Mouse (Mus musculus) bone marrow, adult 2 months (tissue): ENCODE results near the gene Pgls. TPM values are rescaled to one million over a fixed set of nuclear protein-coding genes. Genes with fewer than 3 reads are reported as not detected.
A peak's percentile ranks its signal among the peaks of the same experiment; 100 is the strongest.

Source experiments
- H3K27ac ChIP-seq: fragments of 200-500 bp; 2 replicates; pipeline ENCODE4 v1.5.1; 2012; ENCODE audit warnings: low read depth, mild to moderate bottlenecking, control low read depth, inconsistent platforms, low read length; ENCODE audit not compliant: control insufficient read depth, poor library complexity, insufficient read depth
- H3K4me1 ChIP-seq: fragments of 200-500 bp; 2 replicates; pipeline ENCODE4 v1.6.1; 2011; ENCODE audit warnings: low read length; ENCODE audit not compliant: control insufficient read depth, insufficient read depth
- H3K4me3 ChIP-seq: fragments of 200-500 bp; replicated peaks from 2 replicates; pipeline ENCODE3; 2011; ENCODE audit warnings: mild to moderate bottlenecking, low read depth, low read length, control low read depth; ENCODE audit not compliant: control insufficient read depth
- CTCF ChIP-seq: fragments of 200-500 bp; IDR thresholded peaks from 2 replicates; pipeline ENCODE4 v1.5.1; 2011; ENCODE audit warnings: low read length, control low read depth; ENCODE audit not compliant: control insufficient read depth, insufficient read depth
- POLR2A ChIP-seq: fragments of 200-500 bp; IDR thresholded peaks from 2 replicates; pipeline ENCODE4 v1.6.1; 2011; ENCODE audit warnings: low read depth, mild to moderate bottlenecking, control low read depth, low read length, borderline replicate concordance; ENCODE audit not compliant: control insufficient read depth
- WGBS: fragments of 180-500 bp; shearing (Covaris S2); methylation state at CpG from one replicate; pipeline ENCODE4 v1.1.7; 2018; 5-methylcytosine and 5-hydroxymethylcytosine counted together
- polyA plus RNA-seq: library from polyadenylated mRNA; stranded (reverse); fragments of >200 nt; gene quantifications from 2 replicates; pipeline ENCODE4 v1.2.4, GENCODE M21; 2011; ENCODE audit warnings: low replicate concordance; ENCODE audit not compliant: missing spikeins, insufficient read depth, insufficient read length

Gene Pgls
- polyA plus RNA-seq, 1 experiment, result 147 TPM

- no peak for TF ChIP-seq POLR2A
- TF ChIP-seq CTCF, result no peak
- Histone ChIP-seq H3K27ac (no peak overlapping the region), H3K4me1 (peaks cover 1% of the 10 kb centered on the region), H3K4me3 (no peak overlapping the region)
- WGBS, result 7% methylated on average over 2 of the region's 2 CpGs
These were observed 39.9 kb downstream of the Pgls start for GRCm38 (mm10) chr8:71631897-71632296.

GRCm38 (mm10) chr8:71633164-71633563, 41.2 kb downstream of the Pgls start:
- H3K4me3 ChIP-seq, result no peak overlapping the region
- peaks cover 1% of the 10 kb centered on the region for H3K4me1 ChIP-seq
- H3K27ac ChIP-seq, result no peak overlapping the region
- 2% methylated on average over 19 of the region's 22 CpGs for WGBS
- no peak for TF ChIP-seq POLR2A
- TF ChIP-seq CTCF, result peak; percentile 76

- 4% methylated on average over 26 of the region's 26 CpGs for WGBS
- no peak overlapping the region for H3K4me3 ChIP-seq
- peaks cover 1% of the 10 kb centered on the region for H3K4me1 ChIP-seq
- no peak overlapping the region for H3K27ac ChIP-seq
- TF ChIP-seq CTCF (no peak), POLR2A (no peak)
These were observed 42.1 kb downstream of the Pgls start for GRCm38 (mm10) chr8:71633981-71634667.

GRCm38 (mm10) chr8:71637149-71638095, 45.4 kb downstream of the Pgls start:
- TF ChIP-seq POLR2A (no peak), CTCF (no peak)
- H3K27ac ChIP-seq, result no peak overlapping the region
- no peaks in the 10 kb centered on the region; the same call in none of the 2 replicates for H3K4me1 ChIP-seq
- no peak overlapping the region for H3K4me3 ChIP-seq
- 74% methylated on average over 8 of the region's 8 CpGs for WGBS

- 79% methylated on average over 6 of the region's 6 CpGs for WGBS
- H3K4me1 ChIP-seq, result no peaks in the 10 kb centered on the region; the same call in 1 of the 2 replicates
- no peak overlapping the region for H3K4me3 ChIP-seq
- TF ChIP-seq CTCF, result no peak
- TF ChIP-seq POLR2A, result no peak
- H3K27ac ChIP-seq, result no peak overlapping the region
These were observed 46.3 kb downstream of the Pgls start for GRCm38 (mm10) chr8:71638321-71638720.

- Histone ChIP-seq H3K4me1 (no peaks in the 10 kb centered on the region; the same call in 1 of the 2 replicates), H3K4me3 (no peak overlapping the region), H3K27ac (no peak overlapping the region)
- WGBS, result 72% methylated on average over 4 of the region's 4 CpGs
- TF ChIP-seq CTCF, result no peak
- no peak for TF ChIP-seq POLR2A
These were observed 47.3 kb downstream of the Pgls start for GRCm38 (mm10) chr8:71639318-71639717.

- H3K4me3 ChIP-seq, result no peak overlapping the region
- TF ChIP-seq POLR2A (no peak), CTCF (no peak)
These were observed 53.5 kb downstream of the Pgls start for GRCm38 (mm10) chr8:71645510-71645909.

More at GRCm38 (mm10) chr8:71645510-71645909, 53.5 kb downstream of the Pgls start:
- 76% methylated on average over 9 of the region's 9 CpGs for WGBS
- Histone ChIP-seq H3K27ac (no peak overlapping the region), H3K4me1 (no peaks in the 10 kb centered on the region; the same call in 1 of the 2 replicates)

Other genes with a start within 250 kb of the Pgls start
- 75.6 and 139 TPM in 2 replicates for gene Use1, start 225.3 kb upstream of the Pgls start, polyA plus RNA-seq
- gene Ocel1, start 220.9 kb upstream of the Pgls start, polyA plus RNA-seq, result 7.9 and 10.1 TPM in 2 replicates
- gene Nr2f6, start 210.2 kb upstream of the Pgls start, polyA plus RNA-seq, result 9.5 and 17.5 TPM in 2 replicates
- 7.2 and 15.9 TPM in 2 replicates for gene Ushbp1, start 196.4 kb upstream of the Pgls start, polyA plus RNA-seq
- 45.8 and 70.5 TPM in 2 replicates for gene Babam1, start 195.3 kb upstream of the Pgls start, polyA plus RNA-seq
- 54.2 and 97.5 TPM in 2 replicates for gene Ankle1, start 186.2 kb upstream of the Pgls start, polyA plus RNA-seq
- 3.9 and 9.1 TPM in 2 replicates for gene Abhd8, start 128.5 kb upstream of the Pgls start, polyA plus RNA-seq
- 24.3 and 42.9 TPM in 2 replicates for gene Mrpl34, start 127.2 kb upstream of the Pgls start, polyA plus RNA-seq
- gene Dda1, start 123.0 kb upstream of the Pgls start, polyA plus RNA-seq, result 17.1 and 18.8 TPM in 2 replicates
- gene Ano8, start 106.2 kb upstream of the Pgls start, polyA plus RNA-seq, result 2.9 and 6.3 TPM in 2 replicates
- 6.3 and 7.9 TPM in 2 replicates for gene Gtpbp3, start 104.1 kb upstream of the Pgls start, polyA plus RNA-seq
- 13.7 and 20.5 TPM in 2 replicates for gene Plvap, start 80.4 kb upstream of the Pgls start, polyA plus RNA-seq
- not detected in 2 replicates for gene Ccdc194, start 66.5 kb upstream of the Pgls start, polyA plus RNA-seq
- 58.9 and 103 TPM in 2 replicates for gene Bst2, start 54.7 kb upstream of the Pgls start, polyA plus RNA-seq
- gene Mvb12a, start 49.3 kb upstream of the Pgls start, polyA plus RNA-seq, result 23.8 and 47.7 TPM in 2 replicates
- gene Tmem221, start 33.3 kb upstream of the Pgls start, polyA plus RNA-seq, result 0.81 and 2.5 TPM in 2 replicates
- not detected in 2 replicates for gene Nxnl1, start 25.6 kb upstream of the Pgls start, polyA plus RNA-seq
- 11.2 and 12.6 TPM in 2 replicates for gene Slc27a1, start 23.3 kb upstream of the Pgls start, polyA plus RNA-seq
- gene Fam129c, start 5.5 kb downstream of the Pgls start, polyA plus RNA-seq, result 67.8 and 106 TPM in 2 replicates
- 31.8 and 53.0 TPM in 2 replicates for gene Colgalt1, start 18.8 kb downstream of the Pgls start, polyA plus RNA-seq
- 0.18 TPM in 1 of 2 replicates, not detected in the other for gene Unc13a, start 79.6 kb downstream of the Pgls start, polyA plus RNA-seq
- gene Jak3, start 84.1 kb downstream of the Pgls start, polyA plus RNA-seq, result 7.5 and 15.6 TPM in 2 replicates
- gene Insl3, start 97.0 kb downstream of the Pgls start, polyA plus RNA-seq, result 10.2 and 16.7 TPM in 2 replicates
- 1.3 and 2.3 TPM in 2 replicates for gene B3gnt3, start 109.6 kb downstream of the Pgls start, polyA plus RNA-seq
- gene Fcho1, start 133.5 kb downstream of the Pgls start, polyA plus RNA-seq, result 79.3 and 144 TPM in 2 replicates